Mouse (Mus musculus): ENCODE data around the gene Edrf1.

- TF ChIP-seq POLR2A (IDR thresholded peaks at IDR 0.05; ENCODE audit: insufficient read depth, low read depth, low read length), result no peak
- no peak for TF ChIP-seq CTCF (IDR thresholded peaks at IDR 0.05; ENCODE audit: insufficient read depth, low read depth, low read length)
Measured at GRCm38 (mm10) chr7:133602058-133602457, 35.3 kb upstream of the Edrf1 start, which contains the start of gene Tex36.
